Mouse (Mus musculus) adrenal gland, adult (tissue): ENCODE data around the gene Gabrb1.
A peak's percentile ranks its signal among the peaks of the same experiment; 100 is the strongest.
"Not testable (repeated sequence)": the region's sequence is repeated elsewhere in the genome, so short reads cannot be mapped to it uniquely, and the experiment has no call there.

Experiments used
- DNase-seq, 2 experiments: peaks; one replicate each; pipeline ENCODE4 v3.0.0; 2022 to 2023; ENCODE audit warnings: low spot score in 1 of 2; ENCODE audit not compliant: inconsistent age in 2 of 2

The Gabrb1 gene

GRCm38 (mm10) chr5:72003811-72004435, 346.0 kb downstream of the Gabrb1 start:
- DNase-seq, result peak; percentile 15 to 60

GRCm38 (mm10) chr5:72036954-72037353, 379.0 kb downstream of the Gabrb1 start:
- no peak for DNase-seq

- no peak for DNase-seq
These were observed 385.6 kb downstream of the Gabrb1 start for GRCm38 (mm10) chr5:72043226-72044151.

DNA sequence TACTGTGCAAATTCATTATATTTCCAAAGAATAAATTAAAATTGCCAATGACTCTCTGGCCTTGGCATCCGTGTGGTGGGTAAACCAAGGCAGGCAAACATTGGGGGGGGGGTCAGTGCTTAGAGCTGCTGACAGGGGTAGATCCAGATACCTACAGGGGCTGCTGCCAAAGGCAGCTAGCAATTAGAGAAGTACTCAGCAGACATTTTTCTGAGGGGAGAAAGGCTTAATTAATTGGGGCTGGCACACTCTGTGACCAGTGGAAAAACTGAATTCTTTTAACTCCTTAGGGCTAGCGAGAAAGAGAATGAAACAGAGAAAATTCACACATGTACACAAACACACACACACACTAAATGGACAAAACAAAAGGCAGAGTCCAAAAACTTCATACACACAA, 388.3 kb downstream of the Gabrb1 start:
- DNase-seq, result no peak

DNA sequence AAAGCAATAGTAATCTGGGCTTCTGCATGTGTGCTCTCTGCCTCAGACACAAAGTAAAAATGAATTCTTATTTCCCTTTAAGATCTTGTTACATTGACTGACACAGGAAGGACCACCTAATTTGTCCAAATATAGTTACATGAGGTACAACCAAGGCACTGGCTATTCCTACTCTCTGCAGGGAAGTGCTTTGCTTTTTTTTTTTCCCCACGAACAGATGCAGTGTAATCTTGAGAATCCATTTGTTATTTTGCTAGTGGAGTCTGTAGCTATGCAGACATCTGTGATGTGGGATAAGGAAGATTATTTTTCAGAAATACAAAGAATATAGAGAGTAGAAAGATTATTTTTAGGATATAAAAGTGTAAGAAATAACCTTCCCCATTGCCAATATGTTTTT, 406.2 kb downstream of the Gabrb1 start:
- DNase-seq, result no peak

GRCm38 (mm10) chr5:72068826-72069225, 410.9 kb downstream of the Gabrb1 start:
- no peak for DNase-seq

- not testable (repeated sequence) for DNase-seq
These were observed 411.5 kb downstream of the Gabrb1 start for GRCm38 (mm10) chr5:72069398-72069797.

DNA sequence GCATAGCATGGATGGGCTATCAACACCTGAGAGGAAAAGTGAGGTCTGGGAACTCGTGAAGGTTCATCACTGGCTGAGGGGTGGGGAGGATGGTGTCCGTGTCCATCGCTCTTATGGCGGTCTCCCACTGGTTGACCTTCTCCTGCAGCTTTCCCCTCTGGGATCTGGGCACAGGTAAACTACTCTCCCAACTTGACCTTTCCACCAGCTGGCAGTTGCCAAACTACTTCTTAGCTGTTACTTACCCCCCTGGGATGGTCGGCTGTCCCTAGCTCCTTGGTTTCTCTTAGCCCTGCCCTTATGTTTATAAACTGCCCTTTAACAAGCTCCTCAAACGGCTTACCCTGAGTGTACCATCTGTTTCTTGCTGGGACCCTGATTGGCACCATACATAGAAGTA, 418.9 kb downstream of the Gabrb1 start:
- no peak for DNase-seq

- peak; percentile 9 to 25 for DNase-seq
These were observed 428.6 kb downstream of the Gabrb1 start for GRCm38 (mm10) chr5:72086518-72086917.

DNA sequence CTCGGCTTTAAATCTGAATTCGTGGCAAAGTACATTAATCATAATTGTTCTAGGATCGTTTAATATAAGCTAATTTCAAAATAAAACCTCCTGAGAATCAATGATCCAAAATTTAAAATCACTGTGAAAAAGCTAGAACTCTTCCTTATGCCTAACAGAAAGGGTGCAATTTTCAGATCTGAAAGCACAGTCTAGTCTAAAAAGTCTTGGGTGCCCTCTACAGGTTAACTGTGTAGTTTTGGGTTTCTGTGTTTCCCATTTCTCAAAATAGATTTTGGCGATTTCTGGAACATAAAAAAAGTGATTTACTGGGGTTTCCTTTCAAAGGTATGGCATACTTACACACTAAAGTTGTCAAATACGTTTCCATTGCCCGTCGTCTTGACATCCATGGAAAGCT, 436.7 kb downstream of the Gabrb1 start:
- DNase-seq, result peak in 1 of 2 experiments; percentile 45

DNA sequence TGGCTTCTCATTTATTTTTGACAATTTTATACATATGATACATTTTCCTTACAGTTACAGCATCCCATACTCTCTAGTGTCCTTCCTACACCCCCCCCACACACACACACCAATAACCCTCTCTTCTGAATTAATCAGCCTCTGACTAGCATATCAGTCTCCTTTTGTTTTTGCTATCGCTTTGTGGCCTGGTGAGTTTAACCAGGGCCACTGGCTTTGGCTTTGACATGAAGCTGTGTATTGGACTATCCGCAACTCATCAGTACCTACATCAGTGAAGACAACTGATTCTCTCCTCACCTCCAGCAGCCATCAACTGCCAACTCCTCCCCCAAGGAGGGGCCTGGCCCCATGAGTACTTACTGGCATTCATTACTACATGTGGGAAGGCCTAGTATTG, 437.1 kb downstream of the Gabrb1 start:
- peak in 1 of 2 experiments; percentile 12 for DNase-seq

DNA sequence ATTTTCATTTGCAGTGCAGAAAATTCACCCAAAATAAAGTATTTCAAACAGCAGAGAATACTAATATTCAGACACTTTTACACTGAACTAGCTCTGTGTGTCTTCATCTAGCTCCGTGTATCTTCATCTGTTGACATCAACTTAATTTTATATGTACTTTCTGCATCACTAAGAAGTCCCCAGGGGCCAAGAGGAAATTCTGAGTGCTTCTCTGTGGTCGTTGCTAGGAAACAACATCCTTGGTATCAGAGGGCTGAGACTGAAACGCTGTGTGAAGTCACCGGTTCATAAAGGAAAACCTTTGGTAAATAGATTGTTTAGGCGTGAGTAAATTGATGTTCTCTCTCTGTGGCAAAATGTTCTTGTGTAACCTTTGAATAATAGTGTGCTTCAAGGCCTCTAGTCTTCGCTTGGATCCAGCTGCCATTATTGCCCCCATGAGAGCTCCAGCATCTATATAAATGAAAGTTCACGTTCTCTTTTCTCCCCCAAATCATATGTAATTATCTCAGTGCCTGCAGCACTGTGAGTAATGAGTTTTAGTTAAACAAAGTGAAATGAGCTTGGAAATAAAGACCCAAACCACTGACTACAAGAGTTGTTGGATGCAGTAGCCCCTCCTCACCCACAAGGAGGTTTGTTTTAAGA, 446.5 kb downstream of the Gabrb1 start:
- no peak for DNase-seq

DNA sequence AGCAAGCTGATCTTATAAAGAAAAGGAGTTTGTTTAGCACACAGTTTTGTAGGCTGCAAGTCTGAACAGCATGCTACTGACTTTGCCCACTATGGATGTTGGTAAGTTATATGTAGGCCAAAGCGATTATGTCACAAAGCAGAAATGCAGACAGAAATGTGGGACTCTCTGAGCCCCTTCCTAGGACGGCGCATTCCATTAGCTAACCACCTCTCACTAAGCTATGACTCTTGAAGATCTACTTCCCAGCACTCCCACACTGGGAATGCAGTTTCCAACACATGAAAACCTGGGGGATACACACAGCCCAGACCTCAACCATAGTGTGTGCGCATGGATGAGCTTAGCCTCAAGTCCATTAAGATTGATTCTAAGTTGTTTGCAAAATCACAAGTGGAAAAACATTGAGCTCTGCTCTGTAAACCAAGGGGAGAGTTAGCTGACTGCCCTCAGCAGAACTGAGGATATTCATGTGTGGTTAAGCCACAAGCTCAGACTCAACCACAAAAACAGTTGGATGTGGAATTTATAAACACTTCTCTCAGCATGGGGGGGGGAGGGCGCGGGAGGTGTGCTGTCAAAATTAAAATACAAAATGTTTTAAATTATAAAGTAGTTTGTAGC, 464.6 kb downstream of the Gabrb1 start:
- DNase-seq, result no peak

DNA sequence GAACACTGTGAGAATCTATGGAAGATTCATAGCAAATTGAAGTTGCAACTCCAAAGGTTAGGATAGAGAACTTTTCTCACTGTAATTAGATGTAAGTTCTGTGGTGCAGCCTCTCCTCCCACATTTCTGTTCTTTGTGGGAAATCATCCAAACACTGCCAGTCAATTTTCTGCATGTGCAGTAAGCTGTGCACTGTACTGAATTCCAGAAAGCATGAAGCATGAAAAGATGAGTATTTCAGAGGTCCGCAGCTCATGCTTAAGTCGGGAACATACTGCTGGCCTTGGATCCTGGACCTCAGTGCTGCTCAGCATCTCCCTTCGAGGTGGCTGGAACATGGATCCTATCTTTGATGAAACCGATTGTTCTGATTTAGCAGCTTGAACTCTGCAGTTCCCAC, 468.8 kb downstream of the Gabrb1 start:
- DNase-seq, result no peak

GRCm38 (mm10) chr5:72133906-72134305, 476.0 kb downstream of the Gabrb1 start:
- no peak for DNase-seq

GRCm38 (mm10) chr5:72138256-72138655, 480.3 kb downstream of the Gabrb1 start:
- DNase-seq, result no peak

DNA sequence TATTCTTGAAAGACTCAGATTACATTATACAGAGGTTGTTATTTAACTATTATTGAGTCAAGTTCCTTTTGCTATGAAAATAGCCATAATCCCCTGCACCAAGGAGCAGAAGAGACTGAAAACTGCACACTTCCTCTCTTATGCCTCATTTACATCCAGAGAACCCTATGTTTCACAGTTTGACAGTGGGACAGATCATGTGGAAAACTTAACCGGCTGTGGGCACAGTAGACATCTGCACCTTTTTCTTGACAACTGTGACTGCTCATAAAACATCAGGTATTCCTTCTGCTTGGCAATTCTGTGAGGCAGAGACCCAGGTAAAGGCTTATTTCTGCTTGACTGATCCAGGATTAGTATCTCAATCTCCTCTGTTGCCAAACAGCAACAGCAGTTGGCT, 481.7 kb downstream of the Gabrb1 start:
- no peak for DNase-seq

DNA sequence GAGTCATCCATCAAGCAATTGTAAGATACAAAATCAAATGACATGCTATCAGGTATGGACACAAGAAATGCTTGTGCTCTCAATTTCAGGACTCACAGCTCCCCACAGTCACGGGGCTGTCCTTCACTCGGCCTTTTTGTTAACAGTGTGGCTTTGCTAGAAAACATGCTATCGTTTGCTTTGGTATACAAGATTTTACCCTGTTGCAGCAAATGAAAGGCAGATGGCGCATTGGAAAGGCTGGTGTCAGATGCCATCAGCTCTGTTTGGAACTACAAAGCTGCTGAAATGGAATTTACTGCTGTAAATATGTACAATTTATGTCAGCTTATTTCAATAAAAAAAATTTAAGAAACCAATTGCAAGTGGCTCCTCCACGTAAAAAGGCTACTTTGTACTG, 490.8 kb downstream of the Gabrb1 start:
- DNase-seq, result no peak

DNA sequence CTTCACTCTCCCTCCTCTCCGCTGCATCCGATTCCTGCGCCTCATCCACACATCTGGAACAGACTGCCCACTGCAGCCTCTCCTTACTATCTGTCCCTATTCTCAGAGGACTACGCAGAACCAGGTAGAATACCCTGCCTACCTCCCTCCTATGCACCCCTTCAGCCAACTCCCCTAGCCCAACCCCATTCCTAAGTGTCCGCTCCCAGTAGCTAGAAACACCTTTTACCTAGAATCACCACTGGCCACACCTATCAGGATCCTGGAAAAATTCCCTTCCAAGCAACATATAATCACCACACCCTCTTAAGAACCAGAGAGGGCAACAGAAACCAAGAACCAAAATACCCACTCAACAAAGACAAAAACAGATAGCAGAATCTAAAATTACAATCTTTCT, 493.0 kb downstream of the Gabrb1 start:
- DNase-seq, result no peak

DNA sequence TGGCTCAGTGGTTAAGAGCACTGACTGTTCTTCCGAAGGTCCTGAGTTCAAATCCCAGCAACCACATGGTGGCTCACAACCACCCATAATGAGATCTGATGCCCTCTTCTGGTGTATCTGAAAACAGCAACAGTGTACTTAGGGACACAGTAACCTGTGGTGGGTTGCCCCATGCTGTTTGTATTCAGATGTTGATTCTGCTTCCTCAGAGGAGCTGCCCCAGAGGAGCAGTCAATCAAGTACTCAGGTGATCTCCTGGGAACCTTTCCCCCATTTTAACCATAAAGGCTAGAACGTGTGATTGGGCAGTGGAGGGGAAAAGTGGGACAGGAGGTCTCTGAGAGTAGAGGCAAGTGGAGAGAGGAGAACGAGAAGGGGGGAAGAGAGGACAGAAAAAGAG, 497.8 kb downstream of the Gabrb1 start:
- DNase-seq, result not testable (repeated sequence)

DNA sequence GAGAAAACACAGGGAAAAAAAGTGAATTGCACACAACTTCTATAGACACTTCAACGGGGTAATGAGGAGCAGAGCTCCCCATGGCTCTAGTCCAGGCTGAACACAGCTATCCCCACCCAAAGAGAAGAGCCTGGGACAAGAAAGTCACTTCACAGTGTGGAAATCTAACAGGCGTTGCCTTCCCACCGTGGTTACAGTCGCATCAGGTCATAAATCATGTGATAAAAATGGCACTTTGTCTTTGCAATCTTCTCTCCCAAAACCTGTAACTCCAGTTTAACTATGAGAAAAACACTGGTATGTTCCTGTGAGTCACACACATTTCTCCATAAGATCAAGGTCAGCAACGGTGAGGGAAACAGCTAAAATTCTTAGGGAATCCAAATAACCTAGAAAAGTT, 498.7 kb downstream of the Gabrb1 start:
- DNase-seq, result peak in 1 of 2 experiments; percentile 69
